Comparison of ENCODE assay signal across 9 mouse cellular contexts in genomic region chr10:119294454-119295149, GRCm38 (mm10). TPM values are rescaled to one million over a fixed set of nuclear protein-coding genes. Genes with fewer than 3 reads are reported as not detected.
DNase-seq lines count a peak whose midpoint lies in the region; ATAC-seq and TF ChIP-seq lines count a peak whose summit lies in the region.
"Had no signal": no experiment of that assay in that cellular context is flagged by ENCODE, and none has a peak within 500 bp of the region (broad histone marks: within the 10 kb centered on the region; RNA-seq: fewer than 3 reads in every experiment).

No protein-coding gene starts in this region.

- TF ChIP-seq CTCF in Patski (IDR thresholded peaks at IDR 0.05), result peak; percentile 54

- intact Hi-C loops in gastrocnemius, postnatal 14 days (cut with DNase I; ENCODE audit: low total_unique reads), result no loop called here

- POLR2A ChIA-PET in Patski (lab: Charles Lee), result no interaction called here

- peak; percentile 17 for DNase-seq in gastrocnemius, postnatal 14 days
- no peak for DNase-seq in gastrocnemius, adult 18-20 months (ENCODE audit: low spot score)
- DNase-seq in 416B (ENCODE audit: low read depth) (peak; percentile 74), Patski (ENCODE audit: low read depth, low spot score) (no peak)
- DNase-seq in embryo, embryonic 9.5 days (ENCODE audit: extremely low spot score), result peak; percentile 40
- peak; percentile 39 for DNase-seq in kidney, postnatal 14 days
- DNase-seq in lung, postnatal 14 days, result peak; percentile 40
- DNase-seq in thymus, postnatal 10 days (ENCODE audit: low spot score in 2 of 2), result peak; percentile 14 to 33

- ATAC-seq in Patski, result no peak

- CTCF ChIA-PET in Patski (lab: Charles Lee), result no interaction called here

- peaks cover 7% of the 10 kb centered on the region for H3K27me3 ChIP-seq in Patski
- H3K27me3 ChIP-seq: embryonic facial prominence, embryonic 15.5 days had no signal

- in situ Hi-C loops in Patski (cut with MboI; ENCODE audit: low pct_unique_long_range_greater_than_20kb), result no loop called here

RNA-seq across cellular contexts. Expression of gene Cand1, which starts 54.7 kb away (rescaled TPM):
- 10 to 100 TPM; 24.9 to 29.8 TPM for total RNA-seq in gastrocnemius, postnatal 14 days (2021)
- 10 to 100 TPM; 13.0 to 20.7 TPM for total RNA-seq in gastrocnemius, adult 18-20 months (2021)
- 82.8 TPM for polyA plus RNA-seq in Patski (2021)

Comparison
In these comparisons a context has a peak if more than half of its experiments do, and no peak if none do; other contexts are left out.
1. DNase-seq: peak in gastrocnemius, postnatal 14 days (single experiment), 416B (single experiment), embryo, embryonic 9.5 days (single experiment), kidney, postnatal 14 days (single experiment), lung, postnatal 14 days (single experiment) and thymus, postnatal 10 days (2 of 2); none in gastrocnemius, adult 18-20 months (single experiment) and Patski (single experiment).